In the genomic region with DNA sequence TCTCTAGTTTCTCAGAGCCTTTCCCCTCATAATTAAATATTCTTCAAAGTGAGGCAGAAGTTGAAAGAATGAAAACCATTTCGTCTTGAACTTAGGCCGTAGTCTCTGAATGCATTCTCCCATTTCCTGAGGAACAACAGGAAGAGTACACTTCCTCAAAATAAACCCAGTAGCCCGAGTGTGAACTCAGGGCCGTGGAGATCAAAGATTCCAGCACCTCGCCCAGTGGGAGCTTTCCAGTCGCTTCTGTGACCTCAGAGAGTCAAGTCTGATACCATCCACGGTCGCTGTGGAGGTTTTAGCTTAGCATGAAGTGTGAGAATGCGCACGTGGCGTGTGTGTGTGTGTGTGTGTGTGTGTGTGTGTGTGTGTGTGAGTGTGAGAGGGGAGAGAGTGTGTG, we compare ENCODE assay signal across 16 mouse cellular contexts. TPM values are rescaled to one million over a fixed set of nuclear protein-coding genes. Genes with fewer than 3 reads are reported as not detected.
A peak's percentile ranks its signal among the peaks of the same experiment; 100 is the strongest.
DNase-seq lines count a peak whose midpoint lies in the region; ATAC-seq and TF ChIP-seq lines count a peak whose summit lies in the region.
"Had no signal": no experiment of that assay in that cellular context is flagged by ENCODE, and none has a peak within 500 bp of the region (broad histone marks: within the 10 kb centered on the region; RNA-seq: fewer than 3 reads in every experiment).

No protein-coding gene starts in this region.

- H3K9me3 ChIP-seq in liver, embryonic 15.5 days (replicated peaks) = no peaks in the 10 kb centered on the region
- H3K9me3 ChIP-seq: embryonic facial prominence, embryonic 12.5 days; lung, embryonic 15.5 days; neural tube, embryonic 13.5 days had no signal

- 38% methylated on average over 11 of the region's 11 CpGs for WGBS in heart, adult 2 months
- whole genome bisulfite sequencing in liver, embryonic 15.5 days (ENCODE audit: insufficient replicate concordance) = 32% methylated on average over 11 of the region's 11 CpGs

- peak overlapping the region; percentile 71 for H3K27ac ChIP-seq in heart, adult 2 months
- peak overlapping the region; percentile 44; the same call in 1 of the 2 replicates for H3K27ac ChIP-seq in layer of hippocampus, adult 2 months
- H3K27ac ChIP-seq in liver, embryonic 15.5 days (replicated peaks) = 0 out of 2 replicates have a peak overlapping the region, but pooled peaks have one; percentile 21
- H3K27ac ChIP-seq: embryonic facial prominence, embryonic 12.5 days; lung, embryonic 15.5 days; neural tube, embryonic 13.5 days had no signal

- no peak for TF ChIP-seq EP300 in heart, adult 2 months (IDR thresholded peaks at IDR 0.05; ENCODE audit: insufficient read depth, low read depth, low read length)

- no peak for DNase-seq in heart, adult 2 months
- DNase-seq in heart, postnatal 36 days = no peak
- DNase-seq in layer of hippocampus, adult 2 months (ENCODE audit: low spot score in 2 of 2) = no peak
- no peak for DNase-seq in layer of hippocampus, postnatal 14 days (ENCODE audit: low spot score in 2 of 2)
- no peak for DNase-seq in left cerebral cortex, adult 8-10 months (ENCODE audit: low spot score in 2 of 2)
- DNase-seq in testis, postnatal 10 days (ENCODE audit: low spot score) = no peak
- DNase-seq: cerebellum, adult 9-11 months; heart, postnatal 14 days; left cerebral cortex, postnatal 4 days; thymus, postnatal 25 days had no signal

- no peaks in the 10 kb centered on the region for H3K27me3 ChIP-seq in heart, adult 2 months (ENCODE audit: control insufficient read depth, insufficient read depth, low read length)
- H3K27me3 ChIP-seq in liver, embryonic 15.5 days = no peaks in the 10 kb centered on the region
- H3K27me3 ChIP-seq: embryonic facial prominence, embryonic 12.5 days; lung, embryonic 15.5 days; neural tube, embryonic 13.5 days; Patski had no signal

- peaks cover 20% of the 10 kb centered on the region for H3K4me1 ChIP-seq in heart, adult 2 months (ENCODE audit: control insufficient read depth, insufficient read depth, low read length)
- H3K4me1 ChIP-seq in liver, embryonic 15.5 days (replicated peaks) = peaks cover 25% of the 10 kb centered on the region

- H3K4me3 ChIP-seq in heart, adult 2 months = no peak overlapping the region
- no peak overlapping the region for H3K4me3 ChIP-seq in layer of hippocampus, adult 2 months
- H3K4me3 ChIP-seq in liver, embryonic 15.5 days (replicated peaks) = no peak overlapping the region
- H3K4me3 ChIP-seq: embryonic facial prominence, embryonic 12.5 days; lung, embryonic 15.5 days; neural tube, embryonic 13.5 days had no signal

- no peak for TF ChIP-seq POLR2A in heart, adult 2 months (IDR thresholded peaks at IDR 0.05; ENCODE audit: insufficient read depth, low read depth, low read length)

- H3K4me2 ChIP-seq in liver, embryonic 15.5 days = no peak overlapping the region
- H3K4me2 ChIP-seq: embryonic facial prominence, embryonic 12.5 days; lung, embryonic 15.5 days; neural tube, embryonic 13.5 days had no signal

- ATAC-seq in liver, embryonic 15.5 days (ENCODE audit: insufficient read depth) = no peak
- peak; percentile 49 for ATAC-seq in monocyte, adult 5-6 weeks (replicated peaks; ENCODE audit: insufficient number of reproducible peaks, low FRiP score, low TSS enrichment, poor library complexity, severe bottlenecking)
- ATAC-seq: Patski had no signal

- intact Hi-C loops in heart, adult 2 months (cut with DNase I) = no loop called here
- intact Hi-C loops in heart, postnatal 36 days (cut with DNase I) = no loop called here

- TF ChIP-seq CTCF in heart, adult 2 months (IDR thresholded peaks at IDR 0.05) = no peak
- no peak for TF ChIP-seq CTCF in layer of hippocampus, adult 2 months (conservative IDR thresholded peaks at IDR 0.05)

- H3K36me3 ChIP-seq in heart, adult 2 months (ENCODE audit: control insufficient read depth, insufficient read depth, low read length) = no peaks in the 10 kb centered on the region
- no peaks in the 10 kb centered on the region for H3K36me3 ChIP-seq in liver, embryonic 15.5 days (replicated peaks)
- H3K36me3 ChIP-seq: embryonic facial prominence, embryonic 12.5 days; lung, embryonic 15.5 days; neural tube, embryonic 13.5 days had no signal

- no peak overlapping the region for H3K9ac ChIP-seq in heart, adult 2 months (ENCODE audit: low read depth, low read length)
- no peak overlapping the region for H3K9ac ChIP-seq in liver, embryonic 15.5 days
- H3K9ac ChIP-seq: embryonic facial prominence, embryonic 12.5 days; lung, embryonic 15.5 days; neural tube, embryonic 13.5 days had no signal

- no peaks in the 10 kb centered on the region for H3K79me2 ChIP-seq in heart, adult 2 months (replicated peaks; ENCODE audit: control insufficient read depth, insufficient read depth, low read length)

RNA-seq across cellular contexts. Expression of a gene that starts 45.6 kb away (rescaled TPM):
- total RNA-seq in heart, adult 2 months (2021) = 1 to 10 TPM; 8.0 to 8.8 TPM
- polyA plus RNA-seq in heart, adult 2 months (2012; rRNA removed) = 4.3 and 5.2 TPM in 2 replicates
- total RNA-seq in heart, postnatal 36 days (2021) = 1 to 10 TPM; 8.6 to 9.8 TPM
- 10 to 100 TPM; 49.9 to 52.7 TPM for total RNA-seq in layer of hippocampus, adult 2 months (2021)
- total RNA-seq in layer of hippocampus, postnatal 14 days (2021) = 10 to 100 TPM; 53.8 to 58.3 TPM
- polyA plus RNA-seq in liver, embryonic 15.5 days (2015; fragmentation: Nextera tagmentation; extraction: Ambion mirVana) = 8.1 and 8.4 TPM in 2 replicates
- 40.9 to 56.0 TPM (median 41.9 TPM) in 3 replicates for total RNA-seq in monocyte, adult 5-6 weeks (2017)
- total RNA-seq in left cerebral cortex, adult 8-10 months (2022) = 10 to 100 TPM; 39.2 to 45.4 (median 42.1) TPM

Comparison
In these comparisons a context has a peak if more than half of its experiments do, and no peak if none do; other contexts are left out.
1. H3K27ac ChIP-seq: peak in every context shown above with its lines; median percentile 71 in heart, adult 2 months; 44 in layer of hippocampus, adult 2 months; 21 in liver, embryonic 15.5 days.